Mouse (Mus musculus): Measurements from ENCODE around the gene Brms1.

- TF ChIP-seq CTCF (IDR thresholded peaks at IDR 0.05; ENCODE audit: low read depth, low read length) (no peak), POLR2A (IDR thresholded peaks at IDR 0.05; ENCODE audit: borderline replicate concordance, low read depth, low read length) (no peak)
Measured at GRCm38 (mm10) chr19:5098363-5099143, 57.4 kb downstream of the Brms1 start, which contains the start of gene Cnih2.

All from bone marrow macrophage, adult 2 months (primary cell).